Mouse (Mus musculus) heart, adult 10 weeks (tissue): Measurements from ENCODE around the gene Fbn1. TPM values are rescaled to one million over a fixed set of nuclear protein-coding genes. Genes with fewer than 3 reads are reported as not detected.

ENCODE experiments used
- polyA plus RNA-seq: library from polyadenylated mRNA; stranded (reverse); fragments of 350-450 nt; fragmentation: Illumina TruSeq; extraction: RNeasy Lipid Tissue Mini Kit (QIAGEN cat#74804); gene quantifications from one replicate; pipeline ENCODE4 v1.2.3, GENCODE M21; 2014; ENCODE audit warnings: low read depth, low replicate concordance

Gene Fbn1
- 18.9 TPM for polyA plus RNA-seq

DNA sequence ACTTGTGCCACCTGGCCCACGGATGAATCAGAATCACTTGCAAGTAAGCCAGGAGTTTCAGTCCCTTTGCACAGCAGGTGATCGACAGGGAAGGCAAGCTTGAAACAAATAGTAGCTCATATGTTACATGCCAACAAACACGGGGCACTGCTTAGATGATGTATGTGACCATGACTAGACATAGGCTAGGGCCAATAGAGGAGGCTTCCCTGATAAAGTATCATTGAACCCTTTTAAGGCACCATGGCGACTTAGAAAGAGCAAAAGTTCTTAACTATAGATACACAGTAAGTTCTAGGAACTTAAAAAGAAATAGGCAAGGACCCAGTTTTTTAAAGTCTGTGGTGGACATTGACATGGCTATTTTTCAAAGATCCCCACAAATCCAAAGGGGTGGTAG lies at the start of gene Fbn1:
Fbn1 (minus strand) TSS at position 101 of the 400 bp plus-strand sequence.

DNA sequence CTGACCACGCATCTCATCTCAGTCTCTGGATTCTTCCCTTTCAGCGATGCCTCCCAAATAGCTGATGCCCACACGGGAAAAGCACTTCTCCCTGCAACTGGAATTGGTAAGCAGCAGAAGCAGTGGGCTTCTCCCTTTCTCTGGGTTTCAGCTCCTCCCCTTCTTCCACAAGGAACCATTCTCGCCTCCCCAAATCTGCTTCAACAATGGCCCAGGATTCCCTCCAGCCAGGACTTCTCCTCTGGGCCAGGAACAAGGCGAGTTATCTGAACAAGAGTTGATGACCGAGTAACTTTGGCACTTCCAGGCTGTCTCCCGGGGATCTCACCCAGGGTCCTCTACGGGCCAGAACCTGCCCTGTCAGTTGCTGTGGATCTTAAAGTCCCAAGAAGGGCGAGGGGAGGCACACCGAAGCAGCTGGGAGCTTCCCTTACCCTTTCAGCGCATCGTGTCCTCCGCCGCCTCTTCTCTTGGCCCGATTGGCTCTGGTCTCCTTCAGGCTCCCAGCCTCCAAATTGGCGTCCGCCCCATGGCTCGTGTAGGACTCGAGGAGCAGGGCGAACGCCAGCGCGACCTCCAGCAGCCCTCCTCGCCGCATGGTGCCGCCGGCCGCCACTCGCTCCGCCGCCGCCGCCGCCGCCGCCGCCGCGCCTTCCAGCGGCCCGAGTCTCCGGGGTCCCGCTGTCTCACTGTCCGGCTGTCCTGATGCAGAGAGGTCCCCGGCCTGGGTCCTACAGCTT lies 2.6 kb downstream of the Fbn1 start, which contains the start of gene Gm9913:
Gm9913 (plus strand) TSS at position 84 of the 740 bp plus-strand sequence.

Other genes starting within 250 kb of the Fbn1 start
- gene Gm9913, start 2.9 kb downstream of the Fbn1 start, polyA plus RNA-seq, result 0.21 TPM
- gene Cep152, start 117.1 kb upstream of the Fbn1 start, polyA plus RNA-seq, result 1.8 TPM
- 56.0 TPM for gene Eid1, start 165.1 kb upstream of the Fbn1 start, polyA plus RNA-seq
- 0.99 TPM for gene Shc4, start 216.2 kb upstream of the Fbn1 start, polyA plus RNA-seq